Mouse (Mus musculus): ENCODE results near the gene Slc38a2.

The Slc38a2 gene

GRCm38 (mm10) chr15:96660590-96661141 lies 38.9 kb downstream of the Slc38a2 start:
- DNase-seq, result no peak

- no peak for DNase-seq
These were observed 41.3 kb downstream of the Slc38a2 start for GRCm38 (mm10) chr15:96658275-96658602.

- DNase-seq, result no peak
These were observed 41.8 kb downstream of the Slc38a2 start for GRCm38 (mm10) chr15:96657576-96658274.

- DNase-seq, result no peak
These were observed 44.0 kb downstream of the Slc38a2 start for GRCm38 (mm10) chr15:96655514-96655913.

- DNase-seq, result peak in 1 of 2 experiments; percentile 30
These were observed 44.8 kb downstream of the Slc38a2 start for GRCm38 (mm10) chr15:96654714-96655113.

GRCm38 (mm10) chr15:96653011-96653410 lies 46.5 kb downstream of the Slc38a2 start:
- DNase-seq, result no peak

- DNase-seq, result no peak
These were observed 47.0 kb downstream of the Slc38a2 start for GRCm38 (mm10) chr15:96652531-96652930.

- no peak for DNase-seq
These were observed 52.2 kb downstream of the Slc38a2 start for GRCm38 (mm10) chr15:96647376-96647775.

DNA sequence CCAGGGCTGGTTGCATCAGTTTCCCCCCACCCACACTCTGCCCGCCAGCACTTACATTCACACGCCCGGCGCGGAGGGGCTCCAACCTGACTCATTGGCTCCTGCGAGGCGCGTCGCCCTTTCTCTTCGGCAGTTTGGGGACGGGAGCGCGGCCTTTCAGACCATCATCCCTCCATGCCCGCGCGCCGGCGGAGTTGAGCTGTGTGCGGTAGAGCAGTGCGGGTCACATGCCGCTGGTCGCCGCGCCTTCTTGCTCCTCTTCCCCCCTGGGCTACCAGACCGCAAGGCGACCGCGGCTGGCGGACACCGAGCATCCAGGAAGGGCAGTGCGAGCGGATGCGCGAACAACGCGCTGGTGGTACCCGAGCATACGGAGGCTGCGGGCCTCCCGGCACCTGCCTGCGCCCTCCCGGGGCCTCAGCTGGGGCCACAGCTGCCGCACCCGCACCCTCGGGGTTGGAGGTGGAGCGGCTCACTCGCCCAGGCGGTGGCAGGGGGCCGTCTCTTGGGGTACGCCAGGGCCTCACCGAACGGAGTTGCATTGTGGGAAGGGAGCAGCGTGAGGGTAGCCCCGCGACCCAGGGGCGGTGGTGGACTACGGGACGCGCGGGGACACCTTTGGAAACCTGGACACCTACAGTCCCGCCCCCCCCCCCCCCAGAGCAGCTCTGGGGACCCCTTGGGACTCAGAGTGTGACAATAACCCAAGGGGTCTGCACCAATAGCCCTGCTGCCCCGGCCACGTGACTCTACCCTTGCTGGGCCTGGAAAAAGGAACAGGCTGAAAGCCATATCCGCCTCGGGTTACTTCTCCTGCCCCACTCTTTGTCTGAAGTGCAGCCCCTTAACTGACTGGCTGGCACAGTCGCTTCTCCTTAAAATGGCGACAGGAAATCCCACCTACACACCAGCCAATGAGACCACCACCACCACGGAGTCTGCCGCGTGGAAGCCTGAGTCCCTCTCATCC lies 56.8 kb downstream of the Slc38a2 start, which contains the start of gene Slc38a1:
TSS of gene Slc38a1 (minus strand) at position 478 of the 970 bp plus-strand sequence.
- peak; percentile 37 to 38 for DNase-seq

GRCm38 (mm10) chr15:96641821-96642435 lies 57.6 kb downstream of the Slc38a2 start:
- peak; percentile 30 to 34 for DNase-seq

DNA sequence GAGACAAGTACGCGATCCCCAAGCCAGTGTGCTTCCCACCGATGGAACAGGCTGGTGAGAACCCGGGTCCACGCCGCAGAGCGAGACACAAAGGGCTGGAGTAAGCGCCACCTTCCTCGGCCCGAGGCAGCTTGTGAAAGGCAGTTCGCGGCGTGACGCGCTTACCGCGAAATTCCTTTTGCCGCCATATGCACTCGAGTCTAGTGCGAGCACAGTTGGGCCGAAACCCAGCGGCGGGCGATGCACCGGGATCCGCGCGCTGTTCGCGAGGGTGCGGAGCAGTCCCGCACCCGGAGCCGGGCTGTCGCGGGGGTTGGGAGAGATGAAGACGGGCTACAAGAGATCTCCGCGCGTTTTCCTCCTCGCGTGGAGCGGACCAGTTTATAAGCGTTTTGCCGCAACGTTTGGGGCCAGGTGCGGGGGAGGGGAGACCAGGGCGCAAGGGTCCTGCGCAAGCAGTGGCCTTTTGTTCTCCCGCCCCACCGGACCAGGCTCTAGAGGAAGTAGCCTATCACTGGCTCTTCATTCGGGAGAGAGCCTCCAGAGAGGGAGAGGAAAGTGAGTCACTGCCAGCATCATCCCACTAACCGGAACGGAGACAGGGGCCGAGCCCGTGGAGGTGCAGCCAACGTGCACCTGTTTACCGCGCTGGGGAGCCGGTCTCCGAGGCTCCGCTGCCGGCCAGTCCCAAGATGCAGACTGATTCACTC lies 58.3 kb downstream of the Slc38a2 start:
- peak; percentile 56 to 57 for DNase-seq

- DNase-seq, result peak; percentile 32 to 36
These were observed 59.1 kb downstream of the Slc38a2 start for GRCm38 (mm10) chr15:96640291-96640985.

- no peak for DNase-seq
These were observed 59.9 kb downstream of the Slc38a2 start for GRCm38 (mm10) chr15:96639630-96640029.

DNA sequence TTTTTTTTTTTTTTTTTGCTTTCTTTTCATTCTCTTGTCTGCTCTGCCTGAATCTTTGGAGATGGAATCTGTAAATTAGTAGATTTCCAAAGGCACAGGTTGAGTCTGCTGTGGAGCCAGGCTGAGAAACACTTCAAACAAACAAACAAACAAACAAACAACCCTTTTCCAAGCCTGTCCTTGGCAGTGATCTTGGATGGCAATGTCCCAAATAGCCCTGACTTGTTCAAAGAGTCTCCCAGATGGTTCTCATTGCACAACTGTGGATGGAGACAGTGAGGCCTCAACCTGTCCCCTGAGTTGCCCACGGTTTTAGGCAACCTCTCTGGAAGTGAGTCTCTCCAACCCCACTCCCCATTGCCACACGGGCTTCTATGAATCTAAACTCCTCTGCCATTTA lies 60.9 kb downstream of the Slc38a2 start:
- no peak for DNase-seq

DNA sequence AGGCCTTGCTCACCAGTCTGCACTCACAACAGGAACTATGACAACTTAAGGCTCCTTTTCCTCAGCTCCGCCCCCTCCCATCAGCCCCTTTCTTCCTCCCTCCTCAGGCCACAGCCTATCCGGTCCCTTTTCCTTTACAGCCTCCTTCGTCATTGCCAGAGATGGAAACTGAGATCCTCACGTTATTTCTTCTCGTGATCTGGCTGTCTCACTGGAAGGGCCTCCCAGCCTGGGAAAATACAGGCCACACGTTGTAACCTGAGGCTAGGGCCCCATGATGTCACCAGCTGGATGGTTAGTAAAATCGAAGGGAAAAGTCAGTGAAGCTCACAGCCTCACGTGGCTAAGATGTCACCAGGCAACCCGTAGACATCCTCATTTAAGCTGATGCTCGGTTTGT lies 61.4 kb downstream of the Slc38a2 start:
- peak; percentile 54 for DNase-seq

All from lung, adult 18-20 months (tissue).